Mouse (Mus musculus) heart, adult 2 months (tissue): ENCODE measurements around the gene Dcst2.
A peak's percentile ranks its signal among the peaks of the same experiment; 100 is the strongest.

Experiments used
- CTCF ChIP-seq: fragments of 200-600 bp; IDR thresholded peaks from 2 replicates; pipeline ENCODE4 v1.8.1; 2022; ENCODE audit warnings: antibody characterized with exemption, mild to moderate bottlenecking, moderate library complexity
- POLR2A ChIP-seq: fragments of 200-500 bp; IDR thresholded peaks from 2 replicates; pipeline ENCODE4 v1.6.1; 2011; ENCODE audit warnings: mild to moderate bottlenecking, low read depth, low read length, control low read depth; ENCODE audit not compliant: insufficient read depth

- TF ChIP-seq CTCF (no peak), POLR2A (peak; percentile 93)
These were observed 59.4 kb downstream of the Dcst2 start for GRCm38 (mm10) chr3:89421002-89421774.
